Mouse (Mus musculus): ENCODE measurements around the gene Ciapin1.

DNA sequence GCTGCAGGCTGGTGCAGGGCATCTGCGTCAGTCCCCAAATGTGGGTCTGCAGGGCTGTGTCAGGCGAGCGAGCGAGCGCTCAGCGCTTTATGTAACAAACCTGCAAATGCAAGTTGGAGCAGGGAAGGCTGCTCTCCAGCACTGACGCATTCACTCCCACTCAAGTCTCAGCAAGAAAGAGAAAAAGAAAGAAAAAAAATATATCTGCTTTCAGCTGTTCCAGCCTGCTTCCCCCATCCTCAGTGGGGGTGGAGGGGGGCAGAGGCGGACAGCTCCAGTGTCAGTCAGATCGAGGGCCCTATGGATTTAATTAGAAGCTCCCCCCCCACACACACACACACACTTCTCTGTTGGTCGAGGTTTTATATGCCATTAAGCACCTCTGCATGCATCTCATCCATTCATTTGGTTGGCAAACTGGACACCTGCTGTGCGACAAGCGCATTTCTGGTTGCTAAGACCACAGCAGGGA, 64.4 kb downstream of the Ciapin1 start:
- TF ChIP-seq POLR2A (IDR thresholded peaks at IDR 0.05; ENCODE audit: extremely low read depth, insufficient read depth, low read length) = peak; percentile 85; the same call in 1 of the 2 replicates
- TF ChIP-seq CTCF (IDR thresholded peaks at IDR 0.05; ENCODE audit: extremely low read depth, insufficient read depth, low read length) = no peak
